Mouse (Mus musculus) forebrain, embryonic 14.5 days (tissue): ENCODE data around the gene Arpp21. TPM values are rescaled to one million over a fixed set of nuclear protein-coding genes. Genes with fewer than 3 reads are reported as not detected.

Experiments
- ATAC-seq: fragments of 200-750 bp; cut with Nextera tagmentation; 2 replicates; pipeline ENCODE4 v1.8.0; 2017; ENCODE audit warnings: mild to moderate bottlenecking, moderate library complexity
- DNase-seq: peaks from one replicate; pipeline ENCODE4 v3.0.0-alpha.2; 2015; ENCODE audit warnings: low spot score
- H3K27ac ChIP-seq: fragments of 300-500 bp; sonication (generic); 2 replicates; pipeline ENCODE4 v1.5.1; 2014; ENCODE audit warnings: low read depth, mild to moderate bottlenecking, control low read depth, low read length, moderate library complexity
- H3K27me3 ChIP-seq: fragments of 300-500 bp; sonication (generic); replicated peaks from 2 replicates; pipeline ENCODE4 v1.6.1; 2014; ENCODE audit warnings: low read length, control low read depth, mixed read lengths; ENCODE audit not compliant: control insufficient read depth, insufficient read depth
- H3K36me3 ChIP-seq: fragments of 300-500 bp; sonication (generic); 2 replicates; pipeline ENCODE4 v1.6.1; 2014; ENCODE audit warnings: low read length, control low read depth; ENCODE audit not compliant: control insufficient read depth, insufficient read depth
- H3K4me1 ChIP-seq: fragments of 300-500 bp; sonication (generic); 2 replicates; pipeline ENCODE4 v1.6.1; 2014; ENCODE audit warnings: antibody characterized with exemption, low read length, control low read depth; ENCODE audit not compliant: control insufficient read depth, insufficient read depth
- H3K4me2 ChIP-seq: fragments of 300-500 bp; sonication (generic); 2 replicates; pipeline ENCODE4 v1.6.1; 2014; ENCODE audit warnings: mild to moderate bottlenecking, control low read depth, low read length
- H3K4me3 ChIP-seq: fragments of 300-500 bp; sonication (generic); 2 replicates; pipeline ENCODE4 v1.5.1; 2014; ENCODE audit warnings: low read depth, low read length, control low read depth
- H3K9ac ChIP-seq: fragments of 300-500 bp; sonication (generic); 2 replicates; pipeline ENCODE4 v1.6.1; 2014; ENCODE audit warnings: mild to moderate bottlenecking, low read length, control low read depth, moderate library complexity
- H3K9me3 ChIP-seq: fragments of 300-500 bp; sonication (generic); replicated peaks from 2 replicates; pipeline ENCODE4 v1.6.1; 2016; ENCODE audit warnings: low read length, control low read depth, mixed read lengths; ENCODE audit not compliant: control insufficient read depth
- WGBS: fragments of 180-500 bp; shearing (Covaris S2); extraction: QIAGEN DNeasy Blood & Tissue Kit; methylation state at CpG from one replicate; pipeline ENCODE4 v1.1.7; 2014; 5-methylcytosine and 5-hydroxymethylcytosine counted together
- polyA plus RNA-seq: library from polyadenylated mRNA; unstranded; fragments of >200 nt; fragmentation: Nextera tagmentation; extraction: Ambion mirVana; gene quantifications from 2 replicates; pipeline ENCODE4 v1.2.1, GENCODE M21; 2014

Gene Arpp21
- polyA plus RNA-seq, 1 experiment from 2014 or later, result 29.2 TPM

- no peak for ATAC-seq
- Histone ChIP-seq H3K4me3 (peak overlapping the region; percentile 20; the same call in 1 of the 2 replicates), H3K4me1 (peaks cover 9% of the 10 kb centered on the region; the same call in 1 of the 2 replicates), H3K27me3 (no peaks in the 10 kb centered on the region), H3K27ac (peak overlapping the region; percentile 76; the same call in 1 of the 2 replicates), H3K9ac (peak overlapping the region; percentile 55; the same call in 1 of the 2 replicates), H3K36me3 (peaks cover 6% of the 10 kb centered on the region; the same call in 1 of the 2 replicates), H3K4me2 (peak overlapping the region; percentile 58), H3K9me3 (no peaks in the 10 kb centered on the region)
- no peak for DNase-seq
- WGBS, result 17% methylated on average over 15 of the region's 15 CpGs
Observed at GRCm38 (mm10) chr9:112117632-112118410, 117.9 kb downstream of the Arpp21 start.

GRCm38 (mm10) chr9:112111610-112112009 lies 124.1 kb downstream of the Arpp21 start:
- DNase-seq, result no peak
- WGBS, result 92% methylated on average over 5 of the region's 5 CpGs
- ATAC-seq, result no peak
- Histone ChIP-seq H3K9me3 (no peaks in the 10 kb centered on the region), H3K36me3 (no peaks in the 10 kb centered on the region), H3K9ac (no peak overlapping the region), H3K27me3 (no peaks in the 10 kb centered on the region), H3K4me2 (no peak overlapping the region), H3K27ac (no peak overlapping the region), H3K4me3 (no peak overlapping the region), H3K4me1 (no peaks in the 10 kb centered on the region)

GRCm38 (mm10) chr9:112102852-112103192 lies 132.9 kb downstream of the Arpp21 start:
- DNase-seq (no peak), ATAC-seq (no peak)
- Histone ChIP-seq H3K4me2 (no peak overlapping the region), H3K4me1 (peaks cover 5% of the 10 kb centered on the region; the same call in 1 of the 2 replicates), H3K9ac (no peak overlapping the region), H3K36me3 (no peaks in the 10 kb centered on the region), H3K27me3 (no peaks in the 10 kb centered on the region), H3K27ac (peak overlapping the region; percentile 59), H3K9me3 (no peaks in the 10 kb centered on the region), H3K4me3 (no peak overlapping the region)
- WGBS, result 52% methylated on average over 2 of the region's 2 CpGs

DNA sequence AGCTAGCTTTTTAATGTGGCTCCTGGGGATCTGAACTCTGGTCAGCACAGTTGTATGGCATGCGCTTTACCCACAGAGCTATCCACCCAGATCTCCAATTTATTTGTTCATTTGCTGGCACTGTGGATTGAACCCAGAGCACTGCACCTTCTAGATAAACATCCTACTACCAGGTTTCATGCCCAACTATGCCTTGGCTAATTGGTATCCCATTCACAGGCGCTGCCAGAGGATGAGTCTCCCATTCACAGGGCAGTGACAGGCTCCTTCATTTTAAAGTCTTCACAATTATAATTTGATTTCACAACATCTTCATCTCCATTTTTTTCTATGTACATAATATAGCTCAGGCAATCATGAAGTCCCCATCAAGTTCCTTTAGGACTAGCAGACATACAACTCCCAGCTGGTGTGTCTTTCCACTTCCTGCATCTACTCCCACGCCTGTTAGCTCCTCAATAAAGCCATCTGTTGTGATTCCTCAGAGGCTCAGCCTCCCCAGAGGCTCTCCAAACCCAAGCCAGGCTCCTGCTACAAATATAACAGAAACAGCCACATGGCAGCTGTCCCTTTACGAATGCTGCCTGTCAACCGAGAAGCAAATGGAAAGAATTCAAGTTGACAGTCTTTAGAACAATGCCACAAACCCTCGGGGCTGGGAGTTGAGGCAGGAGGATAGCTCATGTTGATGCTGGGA lies 133.4 kb downstream of the Arpp21 start:
- Histone ChIP-seq H3K9me3 (no peaks in the 10 kb centered on the region), H3K27ac (peak overlapping the region; percentile 63), H3K4me1 (peaks cover 5% of the 10 kb centered on the region; the same call in 1 of the 2 replicates), H3K4me3 (no peak overlapping the region), H3K36me3 (no peaks in the 10 kb centered on the region), H3K9ac (no peak overlapping the region), H3K27me3 (no peaks in the 10 kb centered on the region), H3K4me2 (no peak overlapping the region)
- 42% methylated on average over 6 of the region's 6 CpGs for WGBS
- ATAC-seq (peak; percentile 93), DNase-seq (peak; percentile 94)

GRCm38 (mm10) chr9:112100841-112101595 lies 134.7 kb downstream of the Arpp21 start:
- H3K27me3 ChIP-seq, result no peaks in the 10 kb centered on the region
- peaks cover 5% of the 10 kb centered on the region; the same call in 1 of the 2 replicates for H3K4me1 ChIP-seq
- WGBS, result 55% methylated on average over 3 of the region's 3 CpGs
- H3K9ac ChIP-seq, result no peak overlapping the region
- H3K36me3 ChIP-seq, result no peaks in the 10 kb centered on the region
- no peak overlapping the region for H3K4me3 ChIP-seq
- H3K27ac ChIP-seq, result no peak overlapping the region
- DNase-seq, result no peak
- H3K9me3 ChIP-seq, result no peaks in the 10 kb centered on the region
- ATAC-seq, result no peak
- no peak overlapping the region for H3K4me2 ChIP-seq

DNA sequence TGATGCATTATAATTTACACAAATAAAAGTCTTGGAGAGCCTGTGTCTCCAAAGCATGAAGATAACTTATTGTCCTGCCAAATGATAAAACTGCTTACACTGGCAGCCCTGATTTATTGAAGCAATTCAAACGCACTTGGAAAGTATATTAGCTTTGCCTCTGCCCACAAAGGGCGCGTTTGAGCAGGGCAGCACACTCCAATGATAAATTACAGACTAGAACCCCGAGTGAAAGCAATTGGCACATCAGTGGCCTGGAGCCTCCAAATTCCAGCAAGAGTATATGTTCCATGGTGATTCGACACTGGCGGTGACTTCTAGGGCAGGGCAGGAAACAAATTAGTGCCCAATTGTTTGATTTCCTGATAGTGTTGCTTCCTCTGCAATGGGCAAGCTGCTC lies 137.5 kb downstream of the Arpp21 start:
- H3K4me1 ChIP-seq, result peaks cover 5% of the 10 kb centered on the region; the same call in 1 of the 2 replicates
- no peak overlapping the region for H3K4me3 ChIP-seq
- H3K9me3 ChIP-seq, result no peaks in the 10 kb centered on the region
- ATAC-seq (no peak), DNase-seq (no peak)
- H3K27me3 ChIP-seq, result no peaks in the 10 kb centered on the region
- H3K27ac ChIP-seq, result no peak overlapping the region
- WGBS, result 84% methylated on average over 6 of the region's 6 CpGs
- H3K4me2 ChIP-seq, result no peak overlapping the region
- no peak overlapping the region for H3K9ac ChIP-seq
- H3K36me3 ChIP-seq, result no peaks in the 10 kb centered on the region

- WGBS, result 83% methylated on average over 5 of the region's 5 CpGs
Observed at GRCm38 (mm10) chr9:112095708-112096107, 140.0 kb downstream of the Arpp21 start.

GRCm38 (mm10) chr9:112095198-112095597 lies 140.5 kb downstream of the Arpp21 start:
- no peak for ATAC-seq
- no peaks in the 10 kb centered on the region for H3K27me3 ChIP-seq
- H3K4me2 ChIP-seq, result no peak overlapping the region
- H3K9ac ChIP-seq, result no peak overlapping the region
- H3K4me1 ChIP-seq, result no peaks in the 10 kb centered on the region
- H3K36me3 ChIP-seq, result no peaks in the 10 kb centered on the region
- no peak overlapping the region for H3K4me3 ChIP-seq
- WGBS, result 72% methylated on average over 2 of the region's 2 CpGs
- H3K9me3 ChIP-seq, result 0 out of 2 replicates have a peak, but pooled peaks cover 4% of the 10 kb centered on the region
- DNase-seq, result no peak
- H3K27ac ChIP-seq, result no peak overlapping the region

More at GRCm38 (mm10) chr9:112095708-112096107, 140.0 kb downstream of the Arpp21 start:
- H3K4me1 ChIP-seq, result no peaks in the 10 kb centered on the region
- H3K36me3 ChIP-seq, result no peaks in the 10 kb centered on the region
- DNase-seq, result no peak
- H3K9me3 ChIP-seq, result 0 out of 2 replicates have a peak, but pooled peaks cover 4% of the 10 kb centered on the region
- no peak overlapping the region for H3K4me2 ChIP-seq
- no peak for ATAC-seq
- H3K4me3 ChIP-seq, result no peak overlapping the region
- no peaks in the 10 kb centered on the region for H3K27me3 ChIP-seq
- no peak overlapping the region for H3K27ac ChIP-seq
- no peak overlapping the region for H3K9ac ChIP-seq
